Mouse (Mus musculus) neural tube, embryonic 12.5 days (tissue): ENCODE results near the gene Astn2. TPM values are rescaled to one million over a fixed set of nuclear protein-coding genes. Genes with fewer than 3 reads are reported as not detected.

Experiments
- ATAC-seq: fragments of 200-750 bp; cut with Nextera tagmentation; 2 replicates; pipeline ENCODE4 v1.8.0; 2017; ENCODE audit warnings: low read depth, mild to moderate bottlenecking, moderate TSS enrichment, moderate library complexity; ENCODE audit not compliant: low FRiP score
- H3K27ac ChIP-seq: fragments of 300-500 bp; sonication (generic); 2 replicates; pipeline ENCODE4 v1.5.1; 2016
- H3K27me3 ChIP-seq: fragments of 300-500 bp; sonication (generic); replicated peaks from 2 replicates; pipeline ENCODE4 v1.6.1; 2016; ENCODE audit warnings: mild to moderate bottlenecking
- H3K36me3 ChIP-seq: fragments of 300-500 bp; sonication (generic); 2 replicates; pipeline ENCODE4 v1.6.1; 2016; ENCODE audit warnings: mild to moderate bottlenecking
- H3K4me1 ChIP-seq: fragments of 300-500 bp; sonication (generic); 2 replicates; pipeline ENCODE4 v1.6.1; 2016
- H3K4me2 ChIP-seq: fragments of 300-500 bp; sonication (generic); replicated peaks from 2 replicates; pipeline ENCODE4 v1.6.1; 2016; ENCODE audit warnings: mild to moderate bottlenecking
- H3K4me3 ChIP-seq: fragments of 300-500 bp; sonication (generic); 2 replicates; pipeline ENCODE4 v1.5.1; 2016
- H3K9ac ChIP-seq: fragments of 300-500 bp; sonication (generic); 2 replicates; pipeline ENCODE4 v1.6.1; 2016; ENCODE audit warnings: mild to moderate bottlenecking
- H3K9me3 ChIP-seq: fragments of 300-500 bp; sonication (generic); 2 replicates; pipeline ENCODE4 v1.6.1; 2016; ENCODE audit warnings: mild to moderate bottlenecking
- WGBS: fragments of 180-500 bp; shearing (Covaris S2); methylation state at CpG from one replicate; pipeline ENCODE4 v1.1.7; 2016; 5-methylcytosine and 5-hydroxymethylcytosine counted together
- polyA plus RNA-seq: library from polyadenylated mRNA; unstranded; fragments of >200 nt; fragmentation: Nextera tagmentation; extraction: Ambion mirVana; gene quantifications from 2 replicates; pipeline ENCODE4 v1.2.1, GENCODE M21; 2016

Gene Astn2
- polyA plus RNA-seq, 1 experiment from 2014 or later, result 1.9 TPM

DNA sequence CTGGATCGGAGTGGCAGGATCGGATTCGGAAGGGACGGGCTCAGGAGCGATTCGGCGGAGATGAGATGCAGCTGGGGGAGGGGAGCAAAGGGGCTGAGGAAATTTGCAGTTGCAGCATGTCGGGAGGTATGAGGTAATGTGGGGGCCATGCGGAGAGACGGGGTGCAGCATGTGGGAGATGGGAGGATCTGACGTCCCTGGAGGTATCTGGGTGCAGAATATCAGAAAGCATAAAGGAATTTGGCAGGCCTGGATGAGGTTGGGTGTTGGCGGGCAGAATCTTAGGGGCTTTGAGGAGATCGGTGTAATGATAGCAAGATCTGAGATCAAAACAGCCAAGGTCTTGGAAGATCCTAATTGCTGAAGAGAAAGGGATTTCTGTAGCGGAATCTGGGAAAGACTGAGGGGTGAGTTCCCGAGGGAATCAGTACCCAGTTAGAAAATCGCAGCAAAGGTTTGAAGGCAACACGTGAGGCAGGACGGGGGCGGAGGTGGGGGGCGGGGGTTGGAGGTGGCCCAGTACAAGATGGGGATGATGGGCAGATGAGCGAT is 799.2 kb downstream of the Astn2 start:
- H3K4me1 ChIP-seq, result peaks cover 15% of the 10 kb centered on the region; the same call in 1 of the 2 replicates
- no peaks in the 10 kb centered on the region for H3K27me3 ChIP-seq
- no peaks in the 10 kb centered on the region for H3K9me3 ChIP-seq
- ATAC-seq, result peak; percentile 90
- H3K4me2 ChIP-seq, result peak overlapping the region; percentile 64
- H3K36me3 ChIP-seq, result no peaks in the 10 kb centered on the region
- WGBS, result under 1% methylated on average over 21 of the region's 21 CpGs
- H3K4me3 ChIP-seq, result peak overlapping the region; percentile 65
- H3K27ac ChIP-seq, result peak overlapping the region; percentile 32; the same call in 1 of the 2 replicates
- H3K9ac ChIP-seq, result peak overlapping the region; percentile 75

DNA sequence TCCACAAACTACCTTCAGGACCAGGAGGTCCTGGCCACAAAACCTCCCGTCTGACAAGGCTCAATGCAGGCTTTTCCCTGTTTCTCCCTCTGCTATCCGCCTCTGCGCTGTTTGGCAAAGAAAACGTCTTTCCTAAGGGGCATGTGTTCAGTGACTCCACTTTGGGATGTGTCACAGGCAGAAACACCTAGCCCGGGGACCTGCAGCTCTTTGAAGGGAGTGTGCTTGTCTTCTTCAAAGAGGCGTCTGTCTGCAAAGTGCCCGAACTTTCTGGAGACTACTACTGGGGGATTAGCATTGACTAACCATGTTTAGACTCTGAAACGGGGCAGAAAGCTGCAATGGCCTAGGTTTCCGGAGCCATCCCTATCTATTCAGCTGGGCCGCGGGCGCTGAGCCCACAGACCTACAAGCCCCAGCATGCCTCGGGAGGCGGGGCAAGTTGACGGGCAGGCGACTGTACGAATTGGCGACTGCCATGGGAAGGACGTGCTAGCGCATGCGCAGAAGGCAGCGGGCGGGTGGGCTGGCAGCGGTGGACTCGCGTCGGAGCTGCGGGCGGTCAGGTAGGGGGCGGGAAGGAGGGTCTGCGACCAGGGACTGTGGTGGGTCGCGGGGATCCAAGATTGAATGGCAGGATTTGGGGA is 799.8 kb downstream of the Astn2 start, which contains the start of gene Trim32:
Gene Trim32 (plus strand): TSS at position 483 of the 647 bp plus-strand sequence.
- Histone ChIP-seq H3K27ac (peak within 1 kb of the TSS; percentile 32; the same call in 1 of the 2 replicates), H3K9ac (peak within 1 kb of the TSS; percentile 75), H3K9me3 (no peaks in the 10 kb centered on the region), H3K4me3 (peak within 1 kb of the TSS; percentile 65), H3K4me2 (peak within 1 kb of the TSS; percentile 64), H3K36me3 (no peaks in the 10 kb centered on the region), H3K4me1 (peaks cover 15% of the 10 kb centered on the region; the same call in 1 of the 2 replicates), H3K27me3 (no peaks in the 10 kb centered on the region)
- 4% methylated on average over 33 of the region's 33 CpGs for WGBS
- peak; percentile 98 for ATAC-seq

DNA sequence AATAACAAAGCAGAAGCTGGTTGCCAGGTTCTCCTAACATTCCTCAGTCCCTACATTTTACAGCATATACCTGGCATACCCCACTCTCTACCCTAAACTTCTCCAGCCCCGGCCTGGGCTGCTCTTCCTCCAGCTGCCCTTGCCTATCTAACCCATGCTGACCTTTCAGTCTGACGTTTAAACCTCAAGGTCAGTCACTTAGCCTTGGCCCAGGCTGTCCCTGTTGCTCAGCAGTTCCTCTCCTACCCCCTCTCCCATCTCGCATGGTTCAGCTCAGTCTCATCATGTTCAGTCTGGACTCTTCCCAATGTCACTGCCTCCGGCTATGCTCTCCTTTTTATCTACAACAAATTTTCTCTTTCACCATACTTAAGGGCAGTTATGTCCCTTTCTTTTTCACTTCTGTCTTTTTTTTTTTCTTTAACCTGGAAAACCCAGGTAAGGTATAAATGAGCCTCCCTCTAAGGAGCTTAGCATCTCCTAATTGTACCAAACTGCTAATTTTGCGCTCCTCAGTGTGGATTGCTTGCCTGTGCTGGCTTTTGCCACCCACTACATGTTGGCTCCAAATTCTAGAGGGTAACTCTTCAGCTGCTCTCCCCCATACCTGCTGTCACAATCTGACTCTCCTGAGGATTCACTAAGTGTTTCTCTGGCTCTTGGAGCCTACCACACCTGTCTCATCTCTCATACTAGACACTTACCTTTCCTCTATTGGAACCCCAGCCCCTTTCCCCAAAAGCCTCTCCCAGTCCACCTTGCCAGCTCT is 809.6 kb downstream of the Astn2 start:
- no peak overlapping the region for H3K4me2 ChIP-seq
- 76% methylated on average over 5 of the region's 5 CpGs for WGBS
- ATAC-seq, result no peak

DNA sequence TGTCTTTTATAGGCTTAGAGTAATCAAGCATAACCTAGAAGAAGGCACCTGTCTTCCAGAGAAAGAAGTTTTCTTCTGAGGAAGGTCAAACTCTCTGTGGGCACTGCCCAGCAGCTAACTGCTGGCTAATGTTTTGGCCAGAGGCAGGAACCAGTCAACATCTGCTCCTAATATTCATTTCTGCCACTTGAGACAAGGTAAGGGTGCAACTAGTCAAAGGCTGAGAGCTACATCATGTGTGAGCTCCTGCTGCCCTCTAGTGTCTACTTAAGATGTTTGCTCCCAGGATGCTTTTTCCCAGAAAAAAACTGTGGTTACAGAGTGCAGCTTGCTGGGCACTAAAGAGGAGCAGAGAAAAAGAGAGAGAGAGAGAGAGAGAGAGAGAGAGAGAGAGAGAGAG is 814.6 kb downstream of the Astn2 start:
- Histone ChIP-seq H3K4me3 (no peak overlapping the region), H3K27me3 (no peaks in the 10 kb centered on the region), H3K4me1 (no peaks in the 10 kb centered on the region), H3K4me2 (no peak overlapping the region), H3K27ac (no peak overlapping the region), H3K9me3 (no peaks in the 10 kb centered on the region), H3K36me3 (no peaks in the 10 kb centered on the region), H3K9ac (no peak overlapping the region)
- ATAC-seq, result peak; percentile 84

More for the DNA sequence above, 809.6 kb downstream of the Astn2 start:
- H3K4me1 ChIP-seq, result no peaks in the 10 kb centered on the region
- H3K9me3 ChIP-seq, result no peaks in the 10 kb centered on the region
- H3K27me3 ChIP-seq, result no peaks in the 10 kb centered on the region
- no peak overlapping the region for H3K9ac ChIP-seq
- H3K27ac ChIP-seq, result no peak overlapping the region
- no peak overlapping the region for H3K4me3 ChIP-seq
- H3K36me3 ChIP-seq, result no peaks in the 10 kb centered on the region

DNA sequence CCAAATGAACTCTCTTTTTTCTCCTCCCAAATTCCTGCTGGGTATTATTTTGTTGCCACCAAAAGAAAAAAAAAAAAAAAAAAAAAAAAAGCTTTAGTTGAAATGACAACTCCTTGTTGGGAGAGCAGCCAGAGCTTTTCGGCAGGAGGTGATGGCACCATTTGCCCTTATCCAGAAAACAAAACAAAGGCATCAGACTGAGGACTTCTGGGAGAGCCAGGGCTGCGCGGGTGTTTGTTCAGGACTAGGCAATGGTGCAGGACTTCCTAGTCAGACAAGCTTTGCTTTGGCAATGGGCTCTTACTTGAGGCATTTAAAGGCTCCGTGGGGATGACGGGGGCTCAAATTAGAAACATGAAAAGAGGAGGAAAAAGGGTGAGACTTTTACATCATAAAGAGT is 817.5 kb downstream of the Astn2 start:
- H3K9me3 ChIP-seq, result no peaks in the 10 kb centered on the region
- no peak overlapping the region for H3K4me2 ChIP-seq
- no peak overlapping the region for H3K4me3 ChIP-seq
- no peak for ATAC-seq
- no peaks in the 10 kb centered on the region for H3K27me3 ChIP-seq
- no peak overlapping the region for H3K27ac ChIP-seq
- H3K9ac ChIP-seq, result no peak overlapping the region
- 57% methylated on average over 5 of the region's 5 CpGs for WGBS
- no peaks in the 10 kb centered on the region for H3K4me1 ChIP-seq
- H3K36me3 ChIP-seq, result no peaks in the 10 kb centered on the region

DNA sequence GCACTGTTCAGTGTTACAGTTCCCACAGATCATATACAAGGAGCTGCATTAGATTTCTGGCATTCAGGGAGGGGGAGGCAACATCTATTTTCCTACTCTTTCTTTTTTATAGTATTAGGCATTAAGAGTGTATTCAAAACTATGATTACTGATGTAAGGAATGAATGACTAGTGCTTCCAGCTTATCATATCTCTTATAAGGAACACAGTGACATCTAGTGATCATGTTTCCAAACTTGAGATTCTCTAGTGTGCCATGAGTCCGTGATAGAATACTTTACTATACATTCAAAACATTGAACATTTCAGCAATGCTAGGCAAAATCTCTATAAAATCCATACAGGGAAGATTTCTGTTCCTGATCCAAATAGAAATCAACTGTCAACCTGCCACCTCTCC is 824.2 kb downstream of the Astn2 start:
- Histone ChIP-seq H3K4me2 (no peak overlapping the region), H3K27ac (no peak overlapping the region), H3K4me3 (no peak overlapping the region), H3K4me1 (no peaks in the 10 kb centered on the region), H3K9me3 (no peaks in the 10 kb centered on the region), H3K27me3 (no peaks in the 10 kb centered on the region), H3K36me3 (no peaks in the 10 kb centered on the region), H3K9ac (no peak overlapping the region)
- no peak for ATAC-seq
- WGBS, result 68% methylated on average over 1 of the region's 1 CpGs

DNA sequence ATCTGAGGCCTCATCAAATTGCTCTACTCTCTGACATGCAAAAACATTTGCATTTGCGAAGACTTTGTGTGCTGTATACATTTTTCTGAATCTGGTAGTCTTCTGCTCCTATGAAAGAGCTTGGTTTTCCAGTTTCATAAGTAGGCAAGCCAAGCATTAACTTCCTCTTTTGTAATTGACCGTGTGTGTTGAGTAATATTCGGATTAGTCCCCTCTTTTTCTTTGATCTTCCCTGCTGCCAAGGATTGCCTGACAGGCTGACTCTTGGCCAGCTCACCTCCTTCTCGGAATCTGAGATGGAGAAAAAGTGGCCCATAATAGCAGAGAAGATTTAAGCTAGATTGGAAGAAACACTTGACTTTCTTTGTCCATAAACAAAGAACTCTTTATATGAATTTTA is 838.9 kb downstream of the Astn2 start:
- Histone ChIP-seq H3K4me2 (no peak overlapping the region), H3K9ac (no peak overlapping the region), H3K4me1 (no peaks in the 10 kb centered on the region), H3K9me3 (no peaks in the 10 kb centered on the region), H3K36me3 (no peaks in the 10 kb centered on the region), H3K27me3 (no peaks in the 10 kb centered on the region), H3K27ac (no peak overlapping the region), H3K4me3 (no peak overlapping the region)
- no peak for ATAC-seq
- WGBS, result 79% methylated on average over 4 of the region's 4 CpGs

DNA sequence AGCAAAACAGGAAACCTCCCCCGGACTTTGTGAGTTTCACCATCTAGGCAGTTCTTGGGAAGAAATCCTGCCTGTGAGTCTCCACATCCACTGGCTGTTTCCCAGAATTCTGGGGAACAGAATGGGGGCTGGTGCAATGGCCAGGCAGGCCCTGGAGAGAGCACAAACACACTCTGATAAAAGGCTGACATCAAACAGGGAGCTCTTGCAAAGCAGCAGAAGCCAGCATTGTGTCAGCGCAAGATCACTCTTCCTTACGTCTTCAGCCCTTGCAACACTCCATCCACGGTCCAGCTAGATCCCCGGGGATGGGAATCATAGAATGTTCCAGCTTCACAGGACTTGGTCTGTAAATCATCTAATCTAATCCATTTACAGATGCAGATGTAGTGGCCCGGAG is 855.9 kb downstream of the Astn2 start:
- H3K9me3 ChIP-seq, result no peaks in the 10 kb centered on the region
- no peak for ATAC-seq
- H3K4me2 ChIP-seq, result no peak overlapping the region
- no peak overlapping the region for H3K4me3 ChIP-seq
- H3K9ac ChIP-seq, result no peak overlapping the region
- H3K36me3 ChIP-seq, result no peaks in the 10 kb centered on the region
- no peak overlapping the region for H3K27ac ChIP-seq
- no peaks in the 10 kb centered on the region for H3K4me1 ChIP-seq
- 82% methylated on average over 6 of the region's 6 CpGs for WGBS
- H3K27me3 ChIP-seq, result no peaks in the 10 kb centered on the region

DNA sequence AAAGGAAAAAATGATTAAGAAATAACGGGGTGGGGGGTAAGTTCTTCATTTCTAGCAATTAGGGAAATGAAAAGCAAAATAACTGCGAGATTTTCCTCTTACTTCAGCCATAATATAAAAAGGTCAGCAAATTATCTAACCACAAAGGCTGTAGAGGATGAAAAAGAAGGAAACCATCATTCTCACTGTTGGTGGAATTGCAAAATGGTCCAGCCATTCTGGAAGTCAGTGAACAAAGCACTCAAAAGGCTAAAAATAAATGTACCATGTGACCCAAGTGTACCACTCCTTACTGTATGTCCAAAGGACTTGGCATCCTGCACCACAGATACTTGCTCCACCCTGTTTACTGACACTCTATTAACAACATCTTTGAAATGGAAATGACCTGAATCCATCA is 858.8 kb downstream of the Astn2 start:
- no peak overlapping the region for H3K4me3 ChIP-seq
- no peaks in the 10 kb centered on the region for H3K27me3 ChIP-seq
- no peak overlapping the region for H3K27ac ChIP-seq
- no peaks in the 10 kb centered on the region for H3K4me1 ChIP-seq
- H3K4me2 ChIP-seq, result no peak overlapping the region
- no peak for ATAC-seq
- no peaks in the 10 kb centered on the region for H3K36me3 ChIP-seq
- H3K9ac ChIP-seq, result no peak overlapping the region
- H3K9me3 ChIP-seq, result no peaks in the 10 kb centered on the region
- WGBS, result 79% methylated on average over 2 of the region's 2 CpGs

DNA sequence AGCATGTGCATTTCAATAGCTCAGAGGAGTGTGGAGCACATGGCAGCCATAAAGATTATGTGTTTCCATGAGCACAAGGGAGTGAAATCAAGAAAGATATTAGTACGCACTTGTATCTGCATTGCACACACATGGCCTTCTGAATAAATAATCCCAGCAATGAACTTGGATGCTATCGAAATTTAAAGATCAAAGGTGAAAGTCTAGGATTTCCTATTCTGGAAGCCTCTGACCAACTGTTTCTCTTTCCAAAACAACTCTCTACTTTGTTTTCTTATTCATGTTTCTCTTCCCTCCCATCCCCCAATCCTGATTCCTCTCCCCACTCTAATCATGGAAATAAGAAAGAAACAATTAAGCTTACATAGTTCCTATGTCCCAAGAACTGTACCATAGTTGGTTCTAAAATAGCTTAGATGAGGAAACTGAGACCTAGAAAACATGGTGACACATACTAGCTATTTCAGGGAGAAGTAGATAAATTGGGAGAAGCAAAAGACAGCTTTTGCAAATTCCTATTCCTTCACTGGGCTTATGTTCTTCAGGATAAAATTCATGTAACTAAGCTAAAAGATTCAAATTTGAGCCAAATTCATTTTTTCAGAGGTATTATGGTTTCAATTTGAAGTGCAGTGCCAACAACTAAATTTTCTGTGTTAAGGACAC is 872.2 kb downstream of the Astn2 start:
- Histone ChIP-seq H3K27me3 (no peaks in the 10 kb centered on the region), H3K4me1 (no peaks in the 10 kb centered on the region), H3K36me3 (no peaks in the 10 kb centered on the region), H3K4me3 (no peak overlapping the region), H3K9ac (no peak overlapping the region), H3K4me2 (no peak overlapping the region), H3K27ac (no peak overlapping the region), H3K9me3 (no peaks in the 10 kb centered on the region)
- ATAC-seq, result no peak
- 86% methylated on average over 2 of the region's 2 CpGs for WGBS

DNA sequence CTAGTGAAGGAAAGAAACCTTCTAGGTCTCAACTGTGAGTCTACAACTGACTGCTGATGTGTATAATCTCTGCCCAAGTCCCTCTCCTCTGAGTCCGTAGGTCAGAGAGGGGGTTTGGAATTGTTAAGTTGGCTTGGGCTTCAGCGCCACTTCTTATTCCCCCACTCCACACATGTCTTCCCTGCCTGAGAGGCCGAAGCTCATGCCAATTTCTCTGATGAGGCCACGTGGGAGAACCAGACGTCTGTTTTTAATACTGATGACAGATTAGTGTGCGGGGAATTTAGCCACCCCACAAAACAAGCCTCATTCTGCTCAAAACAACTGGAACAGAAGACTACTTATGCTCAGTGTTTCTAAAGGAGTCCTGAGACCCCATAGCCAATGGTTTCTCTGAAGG is 872.8 kb downstream of the Astn2 start:
- H3K4me1 ChIP-seq, result no peaks in the 10 kb centered on the region
- H3K4me2 ChIP-seq, result no peak overlapping the region
- H3K27ac ChIP-seq, result no peak overlapping the region
- no peaks in the 10 kb centered on the region for H3K36me3 ChIP-seq
- no peak for ATAC-seq
- H3K27me3 ChIP-seq, result no peaks in the 10 kb centered on the region
- WGBS, result 80% methylated on average over 6 of the region's 6 CpGs
- H3K9ac ChIP-seq, result no peak overlapping the region
- no peaks in the 10 kb centered on the region for H3K9me3 ChIP-seq
- H3K4me3 ChIP-seq, result no peak overlapping the region

DNA sequence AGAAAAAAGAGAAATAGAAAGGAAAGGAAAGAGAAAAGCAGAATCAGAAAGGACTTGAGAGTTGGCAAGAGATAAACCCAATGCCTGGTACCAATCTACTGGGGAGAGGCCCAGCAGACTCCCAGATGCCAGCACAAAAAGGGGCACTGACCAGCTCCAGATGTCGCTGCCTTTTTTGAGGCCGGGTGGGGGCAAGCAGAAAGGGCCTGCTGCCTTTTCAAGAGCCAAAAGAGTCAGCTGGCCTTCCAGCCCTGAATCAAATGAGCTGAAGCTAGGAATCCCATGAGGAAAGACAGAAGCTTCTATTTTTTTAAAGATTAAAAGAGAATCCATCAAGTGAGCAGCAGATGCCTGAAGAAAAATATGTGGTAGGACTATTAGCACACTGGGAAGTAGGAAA is 873.5 kb downstream of the Astn2 start:
- Histone ChIP-seq H3K27ac (no peak overlapping the region), H3K36me3 (no peaks in the 10 kb centered on the region), H3K4me1 (no peaks in the 10 kb centered on the region), H3K9ac (no peak overlapping the region), H3K9me3 (no peaks in the 10 kb centered on the region), H3K4me2 (no peak overlapping the region), H3K27me3 (no peaks in the 10 kb centered on the region), H3K4me3 (no peak overlapping the region)
- 74% methylated on average over 2 of the region's 2 CpGs for WGBS
- ATAC-seq, result no peak
